Mouse (Mus musculus) brain, embryonic 14.5 days (tissue): Measurements from ENCODE around the gene Stag2. TPM values are rescaled to one million over a fixed set of nuclear protein-coding genes. Genes with fewer than 3 reads are reported as not detected.

Experiments
- DNase-seq: peaks from one replicate; pipeline ENCODE4 v3.0.0-alpha.2; 2011; ENCODE audit warnings: low read depth
- CTCF ChIP-seq: fragments of 200-500 bp; IDR thresholded peaks from 2 replicates; pipeline ENCODE4 v1.5.1; 2012; ENCODE audit warnings: inconsistent platforms, mild to moderate bottlenecking, moderate library complexity, borderline replicate concordance; ENCODE audit not compliant: insufficient read depth, insufficient read length; ENCODE audit errors: extremely low read depth
- POLR2A ChIP-seq: fragments of 200-500 bp; IDR thresholded peaks from 2 replicates; pipeline ENCODE4 v1.6.1; 2012; ENCODE audit warnings: mild to moderate bottlenecking, inconsistent platforms, borderline replicate concordance; ENCODE audit not compliant: poor library complexity, insufficient read depth, insufficient read length, severe bottlenecking; ENCODE audit errors: extremely low read depth
- polyA plus RNA-seq: library from polyadenylated mRNA; depleted of rRNA; stranded (reverse); fragments of >200 nt; gene quantifications from 2 replicates; pipeline ENCODE4 v1.2.3, GENCODE M21; 2012

The Stag2 gene
- polyA plus RNA-seq, 1 experiment: 25.8 TPM

DNA sequence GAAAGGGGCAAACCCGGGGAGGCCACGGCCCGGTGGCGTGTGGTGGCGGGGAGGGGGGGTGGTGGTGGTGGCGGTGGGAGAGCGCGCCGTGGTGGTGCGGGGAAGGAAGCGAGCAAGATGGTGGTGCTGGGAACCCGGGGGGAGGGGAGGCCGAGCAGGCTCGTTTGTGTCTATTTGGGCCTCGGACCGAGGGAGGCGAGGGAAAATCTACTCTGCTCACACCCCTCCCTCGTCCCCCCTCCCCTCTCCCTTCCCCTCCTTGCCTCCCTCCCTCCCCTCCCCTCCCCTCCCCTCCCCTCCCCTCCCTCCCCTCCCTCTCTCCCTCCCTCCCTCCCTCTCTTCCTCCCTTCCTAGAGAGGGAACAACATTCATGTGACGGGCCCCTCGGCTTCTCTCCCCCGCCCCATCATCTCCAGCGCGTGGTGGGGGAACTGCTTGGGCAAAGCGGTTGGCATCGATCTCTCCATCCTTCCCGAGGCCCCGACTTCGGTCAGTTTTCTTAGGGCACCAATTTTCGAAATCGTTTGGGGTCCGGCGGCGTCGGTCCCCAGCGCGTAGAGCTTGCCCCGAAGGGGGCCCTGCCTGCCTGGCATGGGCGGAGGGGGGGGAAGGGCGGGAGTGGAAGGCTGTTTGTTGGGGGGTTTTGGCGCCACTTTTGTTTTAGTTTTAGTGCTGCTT is 1.4 kb downstream of the Stag2 start:
- TF ChIP-seq POLR2A (no peak; the same call in 1 of the 2 replicates), CTCF (no peak)
- DNase-seq: peak; percentile 96

GRCm38 (mm10) chrX:42151024-42151754 is 2.1 kb downstream of the Stag2 start:
- no peak for DNase-seq
- TF ChIP-seq CTCF (no peak), POLR2A (no peak)

- TF ChIP-seq CTCF: no peak
- TF ChIP-seq POLR2A: no peak
- peak; percentile 94 for DNase-seq
Observed at GRCm38 (mm10) chrX:42151903-42152369, 2.8 kb downstream of the Stag2 start.

DNA sequence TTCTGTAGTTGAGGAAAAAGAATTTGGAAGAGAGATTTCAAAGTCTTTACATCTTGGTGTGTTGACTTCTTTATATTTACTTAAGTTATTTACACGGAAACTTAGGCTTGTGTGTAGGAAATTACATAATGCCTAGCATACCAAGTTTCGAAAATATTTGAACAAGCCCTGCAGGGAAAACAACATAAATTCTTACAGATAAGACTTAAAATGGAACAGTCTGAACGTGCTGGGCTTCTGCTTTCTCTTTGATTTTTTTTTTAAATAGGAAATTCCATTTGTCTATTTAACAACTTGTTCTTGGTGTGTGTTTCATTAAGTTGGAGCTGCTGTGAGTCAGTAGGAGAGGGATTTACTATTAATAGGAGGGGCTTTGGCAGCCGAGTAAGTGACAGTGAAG is 3.9 kb downstream of the Stag2 start:
- no peak for TF ChIP-seq POLR2A
- no peak for TF ChIP-seq CTCF
- peak; percentile 19 for DNase-seq

- no peak for DNase-seq
- TF ChIP-seq CTCF: no peak
- no peak for TF ChIP-seq POLR2A
Observed at GRCm38 (mm10) chrX:42165455-42165854, 16.3 kb downstream of the Stag2 start.

- TF ChIP-seq CTCF (no peak), POLR2A (no peak)
- DNase-seq: no peak
Observed at GRCm38 (mm10) chrX:42170811-42171210, 21.7 kb downstream of the Stag2 start.

DNA sequence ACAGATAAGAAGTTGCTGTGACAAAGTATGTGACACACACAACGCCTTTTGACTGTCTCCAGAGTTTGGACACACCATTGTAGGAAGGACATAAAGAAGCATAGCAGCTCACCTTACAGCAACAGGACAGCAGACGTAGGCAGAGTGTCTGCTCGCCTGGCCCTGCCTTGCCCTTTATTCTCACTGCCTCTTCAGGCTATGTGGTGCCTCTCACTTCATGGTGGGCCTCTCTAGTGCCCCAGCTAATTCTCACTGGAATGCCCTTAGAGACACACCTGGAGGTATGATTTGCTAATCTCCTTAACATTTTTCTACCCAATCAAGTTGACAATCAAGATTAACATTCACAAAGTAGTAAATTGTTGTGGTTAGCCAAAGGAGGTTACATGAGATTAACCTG is 38.5 kb downstream of the Stag2 start:
- DNase-seq: no peak
- no peak for TF ChIP-seq CTCF

DNA sequence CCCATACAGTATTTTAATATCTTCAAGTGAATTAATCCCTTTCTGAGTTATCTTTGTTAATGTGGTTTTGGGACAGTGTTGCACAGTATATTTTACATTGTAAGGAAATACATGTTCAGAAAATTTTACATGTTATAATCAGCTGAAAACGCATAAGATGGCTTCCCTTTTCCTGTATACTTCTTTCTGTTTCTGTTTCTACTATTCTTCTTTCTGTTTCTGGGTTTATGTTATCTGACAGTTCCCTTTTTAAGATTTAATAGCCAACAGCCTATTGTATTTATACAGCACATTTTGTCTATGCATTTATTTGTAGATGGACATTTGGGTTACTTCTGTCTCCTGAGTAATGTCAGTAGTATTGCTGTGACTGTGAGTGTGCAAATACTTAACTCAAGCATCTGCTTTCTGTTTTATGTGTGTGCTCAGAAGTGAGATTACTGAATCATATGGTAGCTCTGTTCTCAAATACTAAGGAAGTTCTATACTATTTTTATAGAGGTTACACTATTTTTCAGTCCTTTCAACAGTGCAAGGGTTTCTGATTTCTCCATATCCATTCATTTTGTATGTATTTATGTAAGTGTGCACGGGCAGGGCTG is 39.8 kb downstream of the Stag2 start:
- TF ChIP-seq CTCF (no peak), POLR2A (no peak)
- no peak for DNase-seq

DNA sequence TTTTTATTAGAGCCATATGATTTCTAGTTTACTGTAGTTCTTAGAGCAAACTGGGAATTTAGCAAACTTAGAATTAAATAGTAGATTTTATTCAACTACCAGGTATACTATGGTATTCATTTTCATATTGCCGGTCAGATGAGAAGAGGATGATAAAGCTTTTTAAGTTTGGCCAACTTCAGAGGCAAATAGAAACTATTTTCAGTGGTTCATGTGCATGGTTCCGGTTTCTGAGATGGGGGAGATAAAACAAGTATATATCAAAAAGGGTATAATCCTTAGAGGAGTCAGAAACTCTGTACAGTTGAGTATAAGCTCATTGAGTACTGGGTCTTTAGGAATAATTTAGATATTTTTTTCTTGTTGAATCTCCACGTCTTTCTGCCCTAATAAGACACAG is 45.5 kb downstream of the Stag2 start:
- DNase-seq: no peak
- TF ChIP-seq POLR2A (no peak), CTCF (no peak)

DNA sequence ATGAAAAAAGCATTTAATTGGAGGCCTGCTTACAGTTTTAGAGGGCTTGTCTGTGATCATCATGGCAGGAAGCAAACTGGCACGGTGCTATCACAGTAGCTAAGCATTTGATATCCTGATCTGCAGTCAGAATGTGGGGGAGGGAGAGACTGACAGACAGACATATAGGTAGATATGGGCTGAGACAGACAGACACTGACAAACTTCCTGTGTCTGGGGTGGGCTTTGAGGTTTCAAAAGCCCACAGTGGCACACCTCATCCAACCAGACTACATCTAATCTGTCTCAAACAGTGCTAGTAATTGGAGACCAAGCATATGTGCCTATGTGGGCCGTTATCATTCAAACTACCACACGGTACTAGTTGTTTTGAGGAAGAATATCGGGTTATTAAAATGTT is 53.4 kb downstream of the Stag2 start:
- TF ChIP-seq POLR2A: no peak
- TF ChIP-seq CTCF: no peak
- no peak for DNase-seq

DNA sequence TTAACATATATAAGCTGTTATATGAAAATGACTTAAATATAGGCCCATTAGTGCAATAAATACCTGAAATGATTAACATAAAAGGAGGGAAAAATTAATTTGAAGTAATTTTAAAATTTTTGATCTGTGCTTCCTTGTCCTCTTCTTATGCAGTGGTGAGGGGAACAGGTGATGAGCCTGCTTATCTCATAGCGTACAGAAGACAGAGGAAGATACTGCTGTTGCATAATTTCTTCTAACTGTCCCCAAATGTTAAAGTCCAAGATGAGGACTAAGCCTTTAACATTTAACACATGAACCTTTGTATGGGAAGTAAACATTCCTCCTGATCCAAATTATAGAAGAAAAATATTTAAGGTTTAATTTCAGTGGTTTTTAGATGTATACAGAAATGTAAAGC is 66.6 kb downstream of the Stag2 start:
- TF ChIP-seq CTCF (no peak), POLR2A (no peak)

More for the DNA sequence above, 66.6 kb downstream of the Stag2 start:
- no peak for DNase-seq
